Mouse (Mus musculus) frontal cortex, postnatal 25 days (tissue): Measurements from ENCODE around the gene Fndc11.

Source experiments
- DNase-seq, 2 experiments: peaks; one replicate each; pipeline ENCODE4 v3.0.0; 2022; ENCODE audit warnings: low spot score in 2 of 2

Gene Fndc11

DNA sequence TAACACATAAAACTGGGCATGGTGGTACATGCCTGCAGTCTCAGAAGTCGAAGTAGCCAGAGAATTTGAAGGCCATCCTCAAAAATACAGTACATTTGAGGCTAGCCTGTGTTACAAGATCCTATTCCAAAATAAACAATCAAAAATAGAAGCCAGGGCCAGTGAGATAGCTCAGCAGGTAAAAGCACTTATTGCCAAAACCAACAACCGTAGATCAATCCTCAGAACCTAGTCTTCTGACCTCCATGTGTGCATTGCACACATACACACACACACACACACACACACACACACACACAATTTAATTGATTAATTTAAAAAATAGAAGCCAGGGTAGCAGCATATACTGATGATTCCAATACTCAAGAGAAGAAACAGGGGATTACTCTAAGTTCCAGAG, 47.0 kb downstream of the Fndc11 start:
- DNase-seq = no peak

DNA sequence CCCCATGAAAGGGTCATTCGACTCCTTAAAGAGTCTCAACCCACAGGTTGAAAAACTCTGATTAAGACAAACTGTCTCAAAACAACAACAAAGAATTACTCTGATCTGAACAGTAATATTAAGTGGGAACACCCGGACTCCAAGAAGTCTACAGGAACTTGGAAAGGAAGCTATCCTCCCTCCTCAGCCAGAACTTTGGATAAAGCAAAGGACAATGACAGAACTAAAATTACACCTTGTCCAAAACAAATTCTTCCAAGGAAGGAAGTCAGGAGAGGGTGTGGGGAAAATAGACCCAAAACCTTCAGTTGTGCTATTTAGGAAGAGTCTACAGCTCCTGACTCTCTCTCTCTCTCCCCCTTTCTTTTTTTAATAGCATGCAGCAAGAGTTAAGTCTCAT, 52.3 kb downstream of the Fndc11 start:
- DNase-seq = no peak
